Mouse (Mus musculus): Measurements from ENCODE around the gene Sqstm1.
A peak's percentile ranks its signal among the peaks of the same experiment; 100 is the strongest.

The Sqstm1 gene

DNA sequence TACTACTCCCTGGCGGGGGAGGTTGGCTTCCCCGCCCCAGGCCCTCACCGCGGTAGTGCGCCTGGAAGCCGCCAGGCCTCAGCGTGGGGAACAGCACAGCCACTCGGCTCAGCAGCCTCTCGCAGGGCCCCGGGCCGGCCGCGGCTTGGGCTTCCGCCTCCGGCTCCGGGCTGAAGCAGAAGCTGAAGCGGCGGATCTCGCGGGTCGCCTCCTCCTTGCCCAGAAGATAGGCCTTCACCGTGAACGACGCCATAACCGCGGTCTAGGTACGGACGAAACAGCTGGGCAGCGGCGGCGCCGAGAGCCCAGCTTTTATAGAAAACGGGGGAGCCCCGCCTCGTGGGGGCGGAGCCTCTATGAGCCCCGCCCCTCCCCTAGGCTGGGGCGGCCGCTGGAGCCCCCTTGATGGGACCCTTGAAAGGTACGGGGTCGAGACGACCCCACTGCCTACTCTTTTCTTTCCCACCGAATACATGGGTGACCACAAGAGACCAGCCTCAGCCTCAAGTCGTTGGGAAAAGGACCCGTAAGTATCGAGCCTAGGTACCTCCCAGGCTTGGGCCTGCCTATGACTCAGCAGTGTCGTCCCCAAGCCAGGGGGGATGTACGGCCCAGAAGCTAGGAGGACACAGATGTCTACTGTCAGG, at the start of gene Sqstm1, which contains the start of gene Mgat4b:
Gene Sqstm1 (minus strand): TSS at position 323 of the 647 bp plus-strand sequence.
Gene Mgat4b (plus strand): TSS at position 386 of the 647 bp plus-strand sequence.
- peak; percentile 82 for DNase-seq

DNA sequence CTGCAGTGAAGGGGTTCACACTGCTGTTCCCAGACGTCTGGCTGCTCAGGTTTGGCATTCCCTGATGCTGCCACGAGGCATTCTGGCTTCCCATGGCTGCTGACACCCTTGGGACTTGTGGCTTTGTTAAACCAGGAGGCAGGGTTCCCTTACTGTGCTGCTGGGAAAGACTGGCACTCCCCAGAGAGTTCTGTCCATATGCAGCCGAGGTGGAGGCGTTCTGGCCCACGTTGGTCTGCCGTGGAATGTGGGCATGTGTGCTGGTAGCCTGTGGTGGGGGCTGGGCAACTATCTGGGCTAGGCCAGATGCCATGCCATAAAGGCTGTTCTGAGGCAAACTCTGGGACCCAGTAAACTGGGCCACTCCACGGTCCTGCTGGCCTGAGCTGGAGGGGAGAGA, 47.7 kb upstream of the Sqstm1 start:
- no peak for DNase-seq

DNA sequence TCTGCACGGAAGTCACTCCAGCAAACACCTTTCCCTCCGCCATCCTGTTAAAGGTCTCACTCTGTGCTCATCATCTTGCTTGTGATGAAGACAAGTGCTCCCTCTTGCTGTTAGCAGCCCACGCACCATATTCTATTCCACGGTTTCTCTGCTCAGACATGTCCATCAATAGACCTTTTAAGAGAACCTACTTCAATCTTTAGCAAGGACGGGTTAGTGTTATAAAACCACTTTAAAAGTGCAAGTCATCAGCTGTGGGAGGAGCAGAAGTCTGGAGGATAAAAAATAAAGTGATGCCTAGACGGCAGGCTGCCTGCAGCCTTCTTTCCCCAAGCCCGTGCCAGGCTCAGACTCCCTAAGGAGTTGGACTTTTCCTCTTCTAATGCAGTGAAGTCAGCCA, 46.0 kb upstream of the Sqstm1 start:
- no peak for DNase-seq

DNA sequence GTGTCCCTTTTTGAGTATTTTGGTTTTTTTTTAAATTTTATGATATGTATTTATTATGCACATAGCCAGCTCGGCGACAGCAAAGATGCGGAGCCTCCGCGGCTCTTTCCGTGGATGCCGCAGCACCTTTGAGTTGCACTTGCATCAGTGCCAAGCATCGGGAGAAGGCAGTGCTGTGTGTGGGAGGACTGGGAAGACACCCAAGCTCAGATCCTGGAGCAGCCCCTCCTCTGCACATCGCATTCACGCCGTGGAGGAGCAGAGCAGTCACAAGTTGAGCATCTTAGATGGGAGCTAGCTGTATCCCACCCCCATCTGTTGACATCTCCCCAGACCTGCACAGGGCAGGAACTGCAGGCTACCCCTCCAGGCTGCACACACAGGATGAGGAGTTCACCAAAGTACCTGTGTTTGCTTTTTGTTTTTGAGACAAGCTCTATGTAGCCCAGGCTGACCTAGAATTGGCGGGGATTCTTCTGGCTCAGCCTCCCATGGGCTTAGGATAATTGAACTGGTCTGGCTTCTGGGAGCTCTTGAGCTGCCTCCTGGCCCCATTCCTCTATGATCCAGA, 43.5 kb upstream of the Sqstm1 start:
- DNase-seq, result no peak

DNA sequence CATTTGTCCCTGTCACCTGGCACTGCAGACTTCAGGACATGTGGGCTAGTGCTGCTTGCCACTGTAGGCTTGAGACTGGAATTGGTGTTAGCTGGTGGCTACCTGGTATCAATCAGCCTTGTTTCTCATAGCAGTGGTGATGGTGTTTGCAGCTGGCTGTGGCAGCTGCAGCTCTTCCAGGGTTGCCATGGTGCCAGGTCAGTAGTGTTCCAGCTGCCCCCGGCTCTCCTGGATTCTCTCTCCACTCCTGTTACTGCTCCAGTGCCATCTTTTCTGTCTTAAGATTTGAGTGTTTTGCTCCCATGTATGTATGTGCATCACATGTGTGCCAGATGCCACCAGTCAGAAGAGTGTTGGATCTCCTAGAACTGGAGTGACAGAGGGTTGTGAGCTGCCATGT, 42.8 kb upstream of the Sqstm1 start:
- DNase-seq, result no peak

DNA sequence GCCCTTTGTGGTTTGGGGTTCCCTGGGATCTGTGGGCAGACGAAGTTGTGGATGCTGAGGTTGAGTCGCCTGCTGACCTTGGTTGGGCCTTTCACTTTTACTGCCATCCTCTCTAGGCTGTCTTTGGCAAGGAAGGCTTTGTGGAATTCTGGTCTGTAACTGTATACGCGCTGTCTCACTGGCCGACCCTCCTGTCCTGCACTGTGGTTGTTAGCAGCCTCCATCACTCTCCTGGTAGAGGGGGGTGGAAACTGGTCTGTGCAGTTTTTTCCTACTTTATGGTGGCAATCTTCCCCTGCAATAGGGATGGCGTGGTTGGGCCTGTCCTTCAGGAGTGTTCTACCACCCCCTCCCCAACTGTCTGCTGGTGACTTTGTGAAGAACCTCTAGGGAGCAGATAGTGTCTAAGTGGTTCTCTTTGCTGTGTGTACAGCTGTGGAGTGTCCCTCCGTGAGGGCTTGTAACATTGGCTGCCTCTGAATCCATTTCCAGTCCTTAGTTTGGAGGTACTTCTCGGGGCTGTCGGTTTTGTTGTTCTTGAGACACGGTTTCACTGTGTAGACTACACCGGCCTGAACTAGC, 42.1 kb upstream of the Sqstm1 start:
- DNase-seq, result no peak

DNA sequence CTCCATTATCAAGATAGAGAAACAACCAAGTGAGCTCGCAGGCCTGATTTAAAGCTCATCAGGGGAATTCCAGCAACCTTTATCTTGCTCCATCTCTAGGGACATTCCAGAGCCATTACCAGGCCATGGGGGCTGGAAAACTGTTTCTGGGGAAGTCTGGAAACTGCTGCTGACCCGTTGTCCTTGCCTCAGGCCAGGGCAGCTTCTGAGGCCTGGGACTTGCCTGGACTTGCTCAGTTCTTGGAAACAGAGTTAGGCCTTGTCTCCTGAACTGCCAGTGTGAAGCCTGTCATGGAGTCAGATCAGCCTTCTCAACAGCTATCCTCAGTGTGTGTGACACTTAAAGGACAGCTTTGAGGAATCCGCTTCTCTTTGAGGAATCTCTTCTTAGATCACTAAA, 41.5 kb upstream of the Sqstm1 start:
- DNase-seq, result no peak

DNA sequence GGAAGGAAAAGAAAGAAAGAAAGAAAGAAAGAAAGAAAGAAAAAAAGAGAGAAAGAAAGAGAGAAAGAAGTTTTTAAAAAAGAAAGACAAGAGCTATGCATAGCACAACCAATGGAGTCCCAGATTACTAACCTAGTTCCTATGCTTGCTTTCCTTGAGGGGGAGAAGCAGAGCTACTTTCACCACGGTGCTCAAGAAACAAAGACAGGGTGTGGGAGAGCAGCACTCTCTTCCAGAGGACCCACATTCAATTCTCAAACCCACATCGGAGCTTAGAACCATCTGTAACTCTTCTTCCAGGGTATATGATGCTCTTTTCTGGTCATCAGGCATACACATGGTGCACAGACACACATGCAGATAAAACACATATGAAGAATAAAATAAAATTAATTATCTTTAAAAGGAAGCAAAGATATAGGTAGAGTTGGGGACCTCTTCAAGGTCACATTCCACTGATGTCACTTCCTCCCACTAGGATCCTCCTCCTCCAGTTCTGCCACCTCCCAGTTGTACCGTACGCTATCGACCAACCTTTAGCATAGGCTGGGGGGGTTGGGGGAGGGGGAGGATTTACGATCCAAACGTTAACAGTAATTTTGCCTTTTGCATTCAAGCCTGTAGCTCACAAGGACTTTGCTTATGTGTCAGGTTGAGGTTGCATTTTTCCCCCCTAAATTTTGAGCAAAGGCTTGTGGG, 38.0 kb upstream of the Sqstm1 start:
- DNase-seq, result no peak

DNA sequence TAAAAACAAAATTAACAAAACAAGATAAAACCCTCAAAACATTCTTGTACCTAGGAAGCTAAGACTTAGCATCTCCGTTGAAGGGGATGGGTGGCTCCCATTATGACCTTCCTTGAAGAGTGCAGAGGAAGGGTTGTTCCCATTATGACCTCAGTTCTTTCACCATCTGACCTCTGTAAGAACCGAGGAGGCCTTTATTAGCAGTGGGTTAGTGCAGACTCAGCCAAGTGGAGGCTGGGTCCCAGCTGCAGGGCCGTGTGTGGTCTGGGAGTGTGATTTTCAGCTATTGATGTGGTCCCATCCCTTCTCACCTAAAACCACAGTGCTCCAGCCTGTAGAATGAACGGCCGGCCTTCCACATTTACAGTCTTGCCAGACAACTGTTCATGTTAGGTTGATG, 34.6 kb upstream of the Sqstm1 start:
- no peak for DNase-seq

DNA sequence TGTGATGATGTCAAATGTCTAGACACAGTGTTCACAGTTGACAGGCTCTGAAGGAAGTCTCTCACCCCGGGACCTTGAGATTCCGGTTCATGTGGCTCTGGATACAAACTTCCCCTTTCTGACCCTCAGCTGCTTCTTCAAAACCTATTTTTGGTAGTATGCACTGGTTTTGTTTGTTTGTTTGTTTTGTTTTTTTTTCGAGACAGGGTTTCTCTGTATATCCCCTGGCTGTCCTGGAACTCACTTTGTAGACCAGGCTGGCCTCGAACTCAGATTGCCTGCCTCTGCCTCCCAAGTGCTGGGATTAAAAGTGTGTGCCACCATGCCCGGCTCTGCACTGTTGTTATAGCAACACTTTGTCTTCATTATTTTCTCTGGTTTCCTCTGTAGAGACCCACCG, 33.3 kb upstream of the Sqstm1 start:
- DNase-seq, result no peak

DNA sequence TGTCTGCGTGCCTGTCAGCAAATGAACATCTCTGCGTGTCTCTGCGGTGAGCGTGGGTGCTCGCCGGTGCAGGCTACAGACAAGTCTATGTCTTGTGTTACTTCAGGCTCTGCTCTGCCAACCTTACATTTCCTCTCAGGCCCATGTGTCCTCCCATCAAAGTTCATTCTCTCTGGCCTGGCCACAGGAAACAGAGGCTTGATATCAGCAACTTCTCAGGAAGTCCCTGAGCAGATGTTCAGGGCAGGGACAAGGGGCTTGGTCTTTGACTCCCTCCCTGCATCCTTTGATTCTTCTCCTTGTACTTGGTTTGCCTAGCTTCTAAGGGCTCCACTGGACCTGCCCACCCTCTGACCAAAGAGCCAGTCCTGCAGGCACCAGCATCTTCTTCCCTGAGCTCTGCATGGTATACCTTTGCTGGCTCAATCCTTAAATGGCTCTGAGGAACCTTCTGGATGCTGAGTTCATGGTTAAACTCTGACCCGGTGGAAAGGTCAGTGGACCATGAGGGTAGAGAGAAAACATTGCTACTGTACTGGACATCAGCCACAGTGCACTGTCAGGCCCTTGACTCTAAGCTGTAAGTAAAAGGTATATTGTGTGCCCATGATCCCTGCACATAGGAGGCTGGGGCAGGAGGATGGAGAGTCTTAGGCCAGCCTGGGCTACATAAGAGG, 29.7 kb upstream of the Sqstm1 start:
- no peak for DNase-seq

DNA sequence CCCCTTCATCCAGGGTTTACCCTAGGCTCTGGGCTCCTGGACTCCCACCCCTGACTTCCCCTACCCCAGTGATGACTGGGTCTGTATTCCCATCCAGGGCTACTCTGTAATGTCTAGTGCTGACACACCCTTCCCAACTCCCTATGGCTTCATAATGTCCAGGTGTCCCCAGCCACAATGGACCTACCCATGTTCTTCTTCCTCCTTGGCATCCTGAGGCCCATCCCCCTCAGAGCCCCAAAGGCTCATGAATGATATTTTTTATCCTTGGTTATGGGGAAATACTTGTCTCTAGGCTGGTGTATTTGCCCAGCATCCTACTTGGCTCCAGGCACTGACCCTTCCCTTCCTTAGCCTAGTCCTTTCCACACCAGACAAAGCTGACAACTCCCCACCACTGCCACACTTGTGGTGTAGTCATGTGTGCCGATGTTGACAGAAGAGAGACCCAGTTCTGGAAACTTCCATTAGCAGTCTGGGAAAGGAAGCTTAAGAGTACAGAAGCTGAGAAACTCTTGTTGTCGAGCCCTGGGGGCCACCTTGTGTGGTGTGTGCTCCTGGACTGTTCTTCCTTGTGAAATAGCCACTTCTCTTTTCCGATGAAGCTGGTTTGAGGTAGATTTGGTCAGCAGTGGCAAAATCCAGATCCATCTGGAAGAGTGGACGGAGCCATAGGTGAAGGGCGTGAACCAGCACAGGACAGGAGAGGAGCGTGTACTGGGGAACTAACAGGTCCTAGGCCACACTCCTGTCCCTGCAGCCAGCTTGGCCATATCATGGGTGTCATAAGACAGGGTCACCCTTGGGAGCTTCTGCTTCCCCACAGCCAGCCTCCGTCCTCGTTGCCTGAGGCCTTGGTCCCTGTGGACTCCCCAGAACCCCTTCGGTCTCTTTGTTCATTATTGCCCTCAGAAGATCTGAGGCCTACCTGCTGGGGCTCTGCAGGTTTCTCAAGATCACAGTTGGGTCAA, 28.5 kb upstream of the Sqstm1 start:
- no peak for DNase-seq

DNA sequence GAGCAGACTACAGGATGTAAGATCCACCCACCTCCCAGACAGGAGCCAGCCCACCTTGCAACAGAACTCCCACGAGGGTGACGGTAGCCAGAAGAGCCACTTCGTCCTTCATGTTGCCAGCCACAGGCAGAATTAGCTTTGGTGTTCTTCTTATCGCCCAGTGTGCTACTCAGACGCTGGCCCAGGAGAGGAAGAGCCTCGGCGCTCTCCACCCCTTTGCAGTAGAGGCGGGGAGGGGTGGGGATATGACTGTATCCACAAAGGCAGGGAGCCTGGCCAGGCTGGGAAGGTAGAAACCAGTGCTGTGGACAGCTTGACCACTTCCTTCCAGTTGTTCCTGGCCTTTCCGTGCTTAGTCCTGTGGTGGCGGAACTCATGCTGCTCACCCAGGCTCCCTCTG, 27.7 kb upstream of the Sqstm1 start, which contains the start of gene Ltc4s:
Gene Ltc4s (minus strand): TSS at position 293 of the 400 bp plus-strand sequence.
- no peak for DNase-seq

DNA sequence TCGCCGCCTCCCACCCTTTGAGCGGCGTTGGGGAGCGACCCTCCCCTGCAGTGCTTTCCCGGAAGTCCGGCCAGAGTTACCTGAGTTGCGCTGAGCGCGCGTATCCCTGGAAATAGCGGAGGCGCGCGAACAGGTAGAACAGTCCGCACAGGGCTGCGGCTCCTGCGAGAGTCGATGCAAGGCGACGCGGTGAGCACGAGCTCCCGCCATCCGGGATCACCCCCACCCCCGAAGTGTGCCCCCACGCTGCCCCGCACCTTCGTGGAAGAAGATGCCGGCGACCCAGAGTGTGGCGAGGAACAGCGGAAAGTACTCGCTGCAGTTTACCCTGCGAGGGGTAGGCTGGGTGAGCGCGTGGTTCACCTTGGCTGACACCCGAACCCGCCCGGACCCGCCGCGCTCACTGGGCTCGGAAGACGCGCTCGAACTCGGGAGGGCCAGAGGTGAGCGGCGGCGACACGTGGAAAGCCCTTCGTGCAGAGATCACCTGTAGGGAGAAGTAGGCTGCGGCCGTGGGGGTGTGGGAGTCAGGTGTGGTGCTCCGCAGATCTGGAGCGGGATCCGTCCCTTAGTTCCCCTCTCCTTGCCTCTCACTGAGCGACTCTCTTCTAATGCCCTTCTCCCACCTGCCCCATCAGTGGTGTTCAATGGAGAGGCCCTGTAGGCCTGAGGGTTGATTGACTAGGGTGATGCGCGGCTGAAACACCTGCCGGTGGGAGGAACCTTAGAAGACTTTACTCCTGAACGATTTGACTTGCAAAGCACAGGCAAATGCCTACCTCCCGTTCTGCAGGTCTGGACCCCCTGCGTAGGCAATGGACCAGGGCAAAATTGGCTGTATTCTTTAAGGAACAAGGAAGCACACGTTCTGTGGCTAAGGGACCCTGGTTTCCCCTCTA, 26.6 kb upstream of the Sqstm1 start:
- no peak for DNase-seq

DNA sequence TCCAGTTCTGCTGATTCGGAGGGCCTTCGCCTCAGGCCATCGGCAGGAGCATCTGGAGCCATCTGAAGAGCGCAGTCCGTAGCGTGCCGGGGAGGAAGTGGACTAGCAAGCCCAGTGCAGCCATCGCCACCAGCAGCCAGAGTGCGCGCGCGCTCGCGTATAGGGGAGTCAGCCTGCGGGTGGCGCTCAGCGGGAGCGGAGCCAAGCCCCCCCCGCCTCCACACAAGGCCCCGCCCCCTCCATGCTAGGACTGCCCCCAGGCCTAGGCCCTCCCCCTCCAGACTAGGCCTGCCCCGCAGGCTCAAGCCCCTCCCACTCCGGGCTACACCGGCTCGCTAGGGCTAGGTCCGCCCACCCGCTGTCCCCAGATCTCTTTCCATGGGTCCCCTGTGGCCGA, 25.9 kb upstream of the Sqstm1 start:
- peak; percentile 67 for DNase-seq

DNA sequence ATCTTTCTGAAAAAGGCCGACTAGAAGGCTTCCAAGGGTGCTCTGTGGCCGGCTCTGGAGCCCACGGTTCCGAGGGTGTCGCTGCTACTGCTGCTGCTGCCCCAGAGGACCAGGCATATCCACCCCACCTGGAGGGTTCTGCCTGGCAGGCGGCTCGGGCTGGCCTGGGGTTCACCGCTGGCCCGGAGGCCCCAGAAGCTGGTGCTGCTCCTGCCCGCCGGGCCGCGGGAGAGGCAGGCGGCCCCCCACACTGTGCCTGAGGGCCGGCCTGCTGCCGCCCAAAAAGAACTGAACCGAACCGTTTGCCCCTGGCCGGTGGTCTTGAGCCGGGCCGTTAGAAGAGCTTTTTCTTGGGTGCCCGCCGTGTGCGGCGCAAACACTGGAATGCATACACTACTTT, 24.0 kb upstream of the Sqstm1 start:
- DNase-seq, result no peak

DNA sequence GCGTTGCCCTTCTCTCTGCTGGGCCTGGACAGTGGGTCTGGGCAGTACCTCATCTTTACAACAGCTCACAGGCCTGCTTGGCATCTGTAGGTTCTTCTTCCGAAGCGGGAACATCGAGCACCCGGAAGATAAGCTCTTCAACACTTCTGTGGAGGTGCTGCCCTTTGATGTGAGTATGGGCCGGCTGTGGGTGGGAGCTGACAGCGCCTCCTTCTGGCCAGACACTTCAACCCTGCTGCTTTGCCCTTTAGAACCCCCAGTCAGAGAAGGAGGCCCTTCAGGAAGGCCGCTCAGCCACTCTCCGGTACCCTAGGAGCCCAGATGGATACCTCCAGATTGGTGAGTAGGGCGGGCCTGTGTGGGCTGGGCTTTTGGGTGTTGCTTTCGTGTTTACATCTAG, 23.4 kb upstream of the Sqstm1 start:
- DNase-seq, result no peak

DNA sequence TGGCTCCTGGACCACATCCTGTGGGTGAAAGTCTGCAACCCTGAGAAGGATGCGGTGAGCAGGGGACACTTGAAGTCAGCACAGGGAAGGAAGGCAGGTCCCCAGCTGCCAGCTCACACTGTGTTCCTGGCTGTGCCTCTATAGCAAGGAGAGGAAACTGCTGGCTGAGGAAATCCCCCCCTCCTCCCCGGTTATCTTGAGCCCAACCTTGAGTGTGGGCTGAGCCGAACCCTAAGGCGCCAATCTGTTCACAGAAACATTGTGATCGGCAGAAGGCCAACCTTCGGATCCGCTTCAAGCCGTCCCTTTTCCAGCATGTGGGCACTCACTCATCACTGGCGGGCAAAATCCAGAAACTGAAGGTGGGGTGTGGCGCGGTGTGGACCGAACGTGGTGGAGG, 22.4 kb upstream of the Sqstm1 start:
- DNase-seq, result no peak

DNA sequence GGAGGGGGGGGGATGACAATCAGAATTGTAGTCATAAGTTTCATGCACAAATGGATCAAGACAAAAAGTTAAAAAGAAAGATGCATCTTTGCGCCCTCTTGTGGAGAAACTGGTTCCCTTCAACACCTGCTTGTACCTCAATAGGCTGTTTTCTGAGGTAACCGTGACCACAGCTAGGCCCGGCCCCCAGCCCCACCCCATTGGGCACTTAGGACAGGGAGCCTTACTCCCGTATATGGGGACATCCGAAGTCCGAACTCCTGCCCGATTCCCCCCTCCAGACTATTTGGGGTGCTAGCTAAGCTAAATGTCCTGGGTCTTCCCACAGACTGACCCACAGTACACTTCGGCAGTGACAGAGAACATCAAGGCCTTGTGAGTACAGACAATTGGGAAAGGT, 20.8 kb upstream of the Sqstm1 start:
- peak; percentile 72 for DNase-seq

DNA sequence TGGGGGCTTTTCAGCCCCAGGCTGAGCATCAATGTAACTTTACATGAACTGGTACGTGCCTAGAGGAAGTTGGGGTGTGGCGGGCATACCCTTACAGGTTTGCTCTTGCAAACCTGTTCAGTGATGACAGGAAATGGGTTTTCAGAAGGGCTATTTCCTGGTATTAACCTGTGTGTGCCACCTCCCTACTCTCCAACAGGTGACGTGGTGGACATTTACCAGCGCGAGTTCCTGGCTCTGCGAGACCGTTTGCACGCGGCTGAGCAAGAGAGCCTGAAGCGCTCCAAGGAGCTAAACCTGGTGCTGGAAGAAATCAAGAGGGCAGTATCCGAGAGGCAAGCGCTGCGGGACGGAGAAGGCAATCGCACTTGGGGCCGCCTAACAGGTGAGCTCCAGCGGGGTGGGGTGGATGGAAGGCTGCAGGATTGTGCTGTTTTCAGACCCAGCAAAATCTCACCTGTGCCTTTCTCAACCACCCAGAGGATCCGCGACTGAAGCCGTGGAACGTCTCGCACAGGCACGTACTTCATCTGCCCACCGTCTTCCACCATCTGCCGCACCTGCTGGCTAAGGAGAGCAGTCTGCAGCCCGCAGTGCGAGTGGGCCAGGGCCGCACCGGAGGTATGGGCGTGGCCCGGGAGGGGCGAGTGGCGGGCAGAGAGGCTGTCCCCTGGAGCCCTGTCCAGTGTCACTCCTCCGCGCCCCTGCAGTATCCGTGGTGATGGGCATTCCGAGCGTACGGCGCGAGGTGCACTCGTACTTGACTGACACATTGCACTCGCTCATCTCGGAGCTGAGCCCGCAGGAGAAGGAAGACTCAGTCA, 20.1 kb upstream of the Sqstm1 start:
- DNase-seq, result no peak
